Mouse (Mus musculus) kidney, adult 18-20 months (tissue): ENCODE data around the gene Cd72.
"Not testable (repeated sequence)": the region's sequence is repeated elsewhere in the genome, so short reads cannot be mapped to it uniquely, and the experiment has no call there.

Source experiments
- DNase-seq: peaks from one replicate; pipeline ENCODE4 v3.0.0; 2021

Gene Cd72

DNA sequence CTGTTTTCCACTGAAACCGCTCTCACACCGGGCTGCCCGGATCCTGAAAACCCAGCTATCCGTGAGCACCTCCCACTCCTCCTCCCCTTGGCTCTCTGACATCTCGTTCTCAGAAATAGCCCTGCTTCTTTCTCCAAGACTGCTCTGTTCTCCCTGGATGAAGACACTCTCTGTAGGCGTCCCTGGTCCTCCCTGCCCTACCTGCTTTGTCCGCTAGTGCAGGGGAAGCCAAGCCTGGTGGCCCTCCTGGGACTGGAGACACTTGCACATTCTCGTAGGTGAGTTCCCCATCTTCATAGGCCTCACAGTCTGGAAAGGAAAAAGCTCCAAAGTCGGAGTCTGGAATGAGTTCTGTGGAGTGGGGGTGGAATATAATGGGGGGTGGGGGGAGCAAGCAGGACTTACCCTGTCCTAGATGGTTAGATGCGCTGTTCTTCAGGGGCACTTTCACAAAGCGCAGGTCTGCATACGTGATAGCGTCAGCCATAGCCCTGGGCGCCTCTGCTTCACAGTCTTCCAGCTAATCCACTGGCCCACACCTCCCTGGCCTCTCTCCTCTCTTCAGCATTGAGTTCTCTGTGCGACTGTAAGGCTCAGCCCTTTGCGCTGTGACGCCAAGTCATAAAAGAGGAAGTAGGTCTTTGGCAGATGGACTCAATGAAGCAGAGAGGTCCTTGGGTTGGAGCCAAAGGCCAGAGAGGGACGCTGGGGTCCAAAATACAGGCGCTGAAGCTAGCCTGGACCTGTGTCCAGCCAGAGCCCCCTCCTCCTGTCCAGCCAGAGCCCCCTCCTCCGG, at the start of gene Cd72:
Gene Cd72 (minus strand): TSS at position 588 of the 796 bp plus-strand sequence.
- no peak for DNase-seq

DNA sequence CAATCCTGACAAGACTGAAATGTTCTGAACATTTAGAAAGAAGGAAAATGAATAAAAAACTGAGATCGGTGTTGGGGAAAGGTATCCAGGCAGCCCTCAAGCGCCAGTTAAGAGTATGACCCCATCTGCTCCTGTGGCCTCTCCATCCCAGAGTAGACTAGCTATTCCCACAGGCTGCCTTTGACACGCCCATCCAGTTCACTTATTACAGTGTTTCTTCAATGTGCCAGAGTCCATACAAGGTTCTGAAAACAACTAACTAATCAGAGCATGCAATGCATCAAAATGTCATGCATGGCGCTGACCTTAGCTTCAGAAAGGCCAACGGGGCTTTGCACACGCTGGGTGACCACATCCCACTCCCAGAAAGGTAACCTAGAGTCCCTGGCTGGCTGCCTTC, 49.1 kb upstream of the Cd72 start:
- DNase-seq, result peak; percentile 43

DNA sequence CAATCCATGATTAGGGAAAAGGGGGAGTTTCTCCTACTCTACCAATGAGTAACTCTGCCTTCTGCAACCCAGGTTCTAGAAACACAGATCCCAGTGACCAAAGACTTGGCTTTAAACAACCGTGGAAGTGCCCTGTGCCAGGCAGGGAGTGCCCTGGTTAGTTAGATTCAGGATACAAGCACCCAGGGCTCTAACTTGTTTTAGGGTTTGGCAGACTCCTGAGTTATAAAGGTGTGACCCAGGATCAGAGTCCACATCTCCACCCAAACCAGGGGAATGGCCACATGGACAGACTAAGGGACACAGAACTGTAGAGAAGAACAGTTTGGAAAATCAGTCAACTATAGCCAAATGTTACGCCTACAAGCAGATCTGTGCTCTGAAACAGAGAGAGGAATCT, 48.6 kb upstream of the Cd72 start:
- DNase-seq, result peak; percentile 56

DNA sequence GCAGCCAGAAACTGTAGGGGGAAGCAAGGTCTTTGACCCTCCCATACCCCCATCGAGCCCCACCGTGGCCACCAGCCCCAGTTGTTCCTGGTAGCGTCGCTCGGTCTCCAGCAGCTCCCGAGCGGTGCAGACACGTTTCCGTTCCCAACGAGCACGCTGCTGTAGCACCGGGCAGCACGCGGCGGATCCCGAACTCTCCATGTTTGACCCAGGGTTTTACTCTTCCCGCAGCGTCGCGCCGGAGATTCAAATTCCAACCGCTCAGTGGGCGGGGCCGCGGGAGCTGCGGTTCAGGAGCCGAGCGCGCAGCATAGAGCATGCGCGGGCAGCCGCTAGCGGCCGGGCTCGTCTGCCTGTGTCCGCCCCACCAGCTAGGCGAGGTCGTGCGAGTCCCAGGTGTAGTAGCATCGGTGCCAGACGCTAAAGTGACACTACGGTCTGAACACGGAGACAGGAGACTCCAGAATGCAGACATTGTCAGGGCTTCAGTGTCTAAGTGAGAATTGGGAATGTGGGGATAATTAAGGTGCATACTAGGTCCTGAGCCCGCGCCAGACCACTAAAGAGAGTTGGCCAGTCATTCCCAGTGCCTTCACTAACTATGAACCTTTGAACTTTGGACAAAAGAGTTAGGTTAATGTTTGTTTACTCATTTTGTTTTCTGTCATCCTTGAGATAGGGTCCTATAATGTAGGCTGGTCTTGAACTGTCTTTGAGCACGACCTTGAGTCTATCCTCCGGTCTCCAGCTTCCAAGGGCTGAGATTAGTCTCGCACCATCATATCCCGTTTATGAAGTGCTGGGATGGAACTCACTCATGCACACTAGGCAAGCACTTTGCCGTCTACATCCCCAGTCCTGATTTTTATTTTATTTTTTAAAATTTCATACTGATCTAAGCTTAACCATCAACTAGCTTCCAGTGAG, 45.2 kb upstream of the Cd72 start, which contains the start of gene Arhgef39:
Gene Arhgef39 (minus strand): TSS at position 289 of the 927 bp plus-strand sequence.
- DNase-seq, result peak; percentile 89

DNA sequence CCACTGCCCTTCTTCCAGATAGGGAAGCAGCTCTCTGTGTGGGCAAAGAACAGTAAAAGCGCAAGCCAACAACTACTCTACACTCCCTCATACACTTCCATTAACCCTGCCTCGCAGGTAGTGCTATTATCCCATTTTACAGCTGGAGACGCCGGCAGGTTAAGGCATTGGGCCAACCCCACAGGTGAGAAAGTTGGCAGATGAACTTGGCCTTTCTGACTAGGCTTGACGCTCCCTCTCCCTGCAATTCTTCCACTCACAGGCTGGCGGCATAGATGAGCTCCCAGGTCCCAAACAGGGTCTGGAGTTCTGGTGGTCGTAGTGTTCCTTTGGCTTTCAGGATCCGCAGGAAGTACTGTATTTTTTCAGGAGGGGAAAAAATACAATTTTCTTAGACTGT, 44.6 kb upstream of the Cd72 start:
- no peak for DNase-seq

DNA sequence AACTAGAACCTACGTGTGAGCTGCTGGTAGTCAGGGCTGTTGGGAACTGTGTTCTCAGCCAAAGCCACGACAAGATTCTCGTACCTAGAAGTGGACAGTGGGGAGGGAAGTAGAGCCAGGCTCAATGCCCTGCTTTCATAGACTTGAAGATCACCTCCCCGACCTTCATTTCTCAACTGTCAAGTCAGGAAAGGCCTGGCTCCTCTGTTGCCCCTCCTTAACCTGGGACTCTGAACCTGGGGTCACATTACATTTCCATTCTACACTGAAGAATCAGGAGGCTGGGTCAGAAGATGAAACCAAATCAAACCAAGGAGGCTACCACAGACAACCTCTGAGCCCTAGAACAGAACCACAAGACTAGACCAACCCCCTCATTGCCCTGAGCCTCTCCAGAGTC, 43.5 kb upstream of the Cd72 start:
- no peak for DNase-seq

DNA sequence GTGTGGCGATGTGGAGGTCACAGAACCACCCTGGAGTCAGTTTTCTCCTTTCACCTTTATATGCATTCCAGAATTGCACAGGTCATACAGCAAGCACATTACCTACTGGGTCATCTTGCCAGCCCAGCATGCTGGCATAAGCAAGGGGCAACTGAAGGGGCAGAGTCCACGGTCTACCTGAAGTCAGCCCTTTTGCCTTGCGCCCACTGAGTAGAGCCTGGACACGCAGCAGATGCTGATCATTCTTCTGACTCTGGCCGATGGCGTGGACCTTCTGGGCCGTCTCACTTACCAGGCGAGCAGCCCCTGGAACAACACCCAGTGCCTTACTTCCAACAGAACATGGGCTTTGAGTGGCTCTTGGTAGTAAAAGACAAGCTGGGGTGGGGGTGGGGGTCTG, 43.0 kb upstream of the Cd72 start:
- peak; percentile 52 for DNase-seq

DNA sequence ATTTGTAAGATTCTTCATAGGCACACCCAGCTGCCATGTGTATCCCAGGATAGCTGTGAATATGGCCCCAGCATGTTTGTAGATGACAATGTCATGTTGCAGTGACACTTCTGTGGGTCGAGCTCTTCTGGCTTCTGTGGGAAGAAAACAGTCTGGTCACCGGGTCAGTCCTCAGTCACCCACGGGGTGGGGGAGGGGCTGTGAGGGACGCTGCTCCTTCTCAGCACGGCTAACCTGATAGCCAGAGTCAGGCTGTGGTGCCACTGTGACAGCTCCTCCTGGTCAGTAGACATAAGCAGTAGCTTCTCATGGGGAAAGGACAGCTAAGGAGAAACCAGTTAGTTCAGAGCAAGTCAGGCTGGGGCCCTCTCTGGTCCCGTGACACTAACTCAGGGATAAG, 42.2 kb upstream of the Cd72 start:
- DNase-seq, result no peak

DNA sequence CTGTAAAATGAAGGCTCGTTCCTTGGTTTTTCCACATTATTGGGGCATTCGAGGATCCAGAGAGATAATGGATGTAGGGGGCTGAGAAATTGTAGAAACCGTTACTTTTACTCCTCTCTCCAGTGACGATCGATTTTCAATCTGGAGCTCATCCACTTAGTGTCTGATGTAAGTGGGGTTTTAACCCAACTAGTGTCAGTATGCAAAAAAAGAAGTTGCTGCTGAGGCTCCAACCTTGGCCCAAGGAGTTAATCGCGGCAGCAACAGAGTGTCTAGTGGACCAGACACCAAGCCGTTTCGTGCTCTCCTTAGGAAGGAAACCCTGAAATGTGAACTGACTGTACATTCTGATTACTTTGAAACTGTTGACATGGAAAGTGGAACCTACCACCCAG, 39.4 kb upstream of the Cd72 start:
- DNase-seq, result no peak

DNA sequence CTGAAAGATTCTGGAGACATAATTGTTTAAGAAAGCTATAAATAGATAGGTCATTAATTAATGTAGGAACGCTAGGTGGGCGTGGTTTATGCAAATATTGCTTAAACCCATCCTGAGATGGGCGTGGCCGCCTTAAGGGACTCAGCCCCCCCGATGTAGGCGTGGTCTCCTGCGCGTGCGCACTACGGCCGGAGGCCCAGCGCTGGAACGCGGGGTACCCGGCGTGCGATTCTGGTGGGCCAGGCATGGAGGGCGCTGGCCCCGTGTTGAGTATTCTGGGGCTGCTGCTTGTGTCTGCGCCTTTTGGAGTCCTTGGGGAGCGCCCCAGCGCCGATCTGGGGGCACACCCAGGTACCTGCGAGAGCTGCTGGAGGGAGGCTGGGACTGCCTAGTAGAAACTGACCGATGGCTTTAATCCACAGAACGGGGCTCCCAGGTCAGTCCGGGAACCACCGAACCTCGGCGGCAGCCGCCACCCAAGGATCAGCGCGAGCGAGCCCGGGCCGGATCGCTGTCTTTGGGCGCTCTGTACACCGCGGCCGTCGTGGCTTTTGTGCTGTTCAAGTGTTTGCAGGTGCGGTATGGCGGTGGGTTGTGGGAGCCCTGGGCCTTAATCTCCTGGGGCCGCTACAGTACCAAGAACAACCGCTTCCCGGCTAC, 38.9 kb upstream of the Cd72 start:
- peak; percentile 99 for DNase-seq

DNA sequence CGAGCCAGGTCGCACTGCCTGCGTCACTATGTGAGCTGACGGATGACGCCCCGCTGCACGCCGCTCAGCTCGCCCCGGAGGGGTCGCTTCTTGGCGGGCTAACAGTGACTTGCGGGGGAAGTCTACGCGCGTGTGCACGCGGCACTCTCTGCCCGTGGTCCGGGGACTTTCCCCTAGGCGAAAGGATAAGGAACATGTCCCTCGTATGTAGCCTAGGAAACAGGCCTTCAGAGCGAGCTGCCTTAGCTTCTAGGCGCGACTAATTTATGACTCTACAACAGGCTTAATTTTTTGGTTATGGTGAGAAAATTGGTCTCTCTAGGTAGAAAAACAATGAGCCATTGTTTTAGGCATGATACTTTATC, 38.4 kb upstream of the Cd72 start, which contains the start of gene Ccdc107:
Gene Ccdc107 (plus strand): TSS at position 80 of the 365 bp plus-strand sequence.
- peak; percentile 90 for DNase-seq

DNA sequence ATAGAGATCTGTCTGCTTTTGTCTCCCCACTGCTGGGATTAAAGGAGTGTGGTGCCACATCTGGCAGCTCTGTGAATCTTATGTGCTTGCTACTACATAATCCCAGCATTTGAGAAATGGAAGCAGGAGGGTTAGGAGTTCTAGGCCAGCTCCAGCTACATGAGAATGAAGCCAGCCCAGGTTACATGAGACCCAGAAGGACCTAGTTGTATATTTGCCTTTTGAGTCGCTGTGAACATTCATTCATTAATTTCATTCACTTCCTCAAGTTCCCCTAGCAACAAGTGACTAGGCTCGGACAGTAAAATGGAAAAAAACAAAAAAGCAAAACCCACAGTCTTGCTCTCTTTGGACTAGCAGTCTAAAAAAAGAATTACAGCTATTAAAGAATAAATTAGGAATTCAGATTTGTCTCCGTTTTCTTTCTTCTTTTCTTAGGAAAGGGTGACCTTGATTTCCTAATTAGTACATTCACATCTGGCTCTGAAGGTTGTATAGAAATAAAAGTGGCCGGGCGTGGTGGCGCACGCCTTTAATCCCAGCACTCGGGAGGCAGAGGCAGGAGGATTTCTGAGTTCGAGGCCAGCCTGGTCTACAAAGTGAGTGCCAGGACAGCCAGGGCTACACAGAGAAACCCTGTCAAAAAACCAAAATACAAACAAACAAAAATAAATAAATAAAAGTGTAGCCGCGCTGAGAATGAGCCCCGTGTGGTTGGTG, 37.8 kb upstream of the Cd72 start:
- DNase-seq, result no peak

DNA sequence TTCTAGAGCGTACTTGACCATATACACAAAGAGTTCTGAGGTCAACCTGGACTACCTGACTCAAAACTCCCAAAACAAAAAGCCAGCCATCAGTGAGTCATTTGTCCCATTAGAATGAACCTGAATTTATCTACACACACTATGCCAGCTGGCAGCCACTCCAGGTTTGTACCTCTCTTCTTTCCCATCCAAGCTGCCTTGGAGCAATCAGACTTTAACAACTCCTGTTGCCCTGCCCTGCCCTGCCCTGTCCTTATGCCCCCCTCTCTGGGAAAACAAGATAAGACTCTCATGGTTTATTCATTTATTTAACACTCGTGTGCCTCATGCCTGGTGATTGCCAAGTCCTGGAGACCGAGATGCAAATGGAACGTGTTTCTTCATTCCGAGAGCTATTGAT, 36.4 kb upstream of the Cd72 start:
- DNase-seq, result no peak

DNA sequence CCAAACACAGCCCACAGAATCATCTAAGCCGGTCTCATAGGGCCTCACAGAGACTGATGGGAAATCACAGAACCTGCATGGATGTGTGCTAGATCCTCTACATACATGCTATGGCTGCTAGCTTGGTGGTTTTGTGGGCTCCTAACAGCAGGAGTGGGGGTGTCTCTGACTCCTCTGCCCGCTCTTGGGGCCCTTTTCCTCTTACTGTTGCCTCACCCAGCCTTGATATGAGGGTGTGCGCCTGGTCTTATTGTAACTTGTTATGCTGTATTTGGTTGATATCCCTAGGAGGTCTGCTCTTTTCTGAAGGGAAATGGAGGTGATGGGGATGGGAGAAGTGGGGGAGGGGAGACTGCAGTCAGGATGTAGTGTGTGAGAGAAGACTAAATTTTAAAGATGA, 35.2 kb upstream of the Cd72 start:
- no peak for DNase-seq

DNA sequence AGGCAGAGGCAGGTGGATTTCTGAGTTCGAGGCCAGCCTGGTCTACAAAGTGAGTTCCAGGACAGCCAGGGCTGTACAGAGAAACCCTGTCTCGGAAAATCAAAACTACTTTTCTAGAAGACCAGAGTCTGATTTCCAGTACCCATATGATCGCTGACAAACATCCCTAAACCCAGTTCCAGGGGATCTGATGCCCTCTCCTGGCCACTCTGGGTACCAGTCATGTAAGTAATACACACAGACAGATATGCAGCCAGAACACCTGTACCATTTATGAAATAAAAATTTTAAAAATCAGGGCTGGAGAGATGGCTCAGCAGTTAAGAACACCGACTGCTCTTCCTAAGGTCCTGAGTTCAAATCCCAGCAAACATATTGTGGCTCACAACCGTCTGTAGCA, 31.2 kb upstream of the Cd72 start:
- DNase-seq, result not testable (repeated sequence)

DNA sequence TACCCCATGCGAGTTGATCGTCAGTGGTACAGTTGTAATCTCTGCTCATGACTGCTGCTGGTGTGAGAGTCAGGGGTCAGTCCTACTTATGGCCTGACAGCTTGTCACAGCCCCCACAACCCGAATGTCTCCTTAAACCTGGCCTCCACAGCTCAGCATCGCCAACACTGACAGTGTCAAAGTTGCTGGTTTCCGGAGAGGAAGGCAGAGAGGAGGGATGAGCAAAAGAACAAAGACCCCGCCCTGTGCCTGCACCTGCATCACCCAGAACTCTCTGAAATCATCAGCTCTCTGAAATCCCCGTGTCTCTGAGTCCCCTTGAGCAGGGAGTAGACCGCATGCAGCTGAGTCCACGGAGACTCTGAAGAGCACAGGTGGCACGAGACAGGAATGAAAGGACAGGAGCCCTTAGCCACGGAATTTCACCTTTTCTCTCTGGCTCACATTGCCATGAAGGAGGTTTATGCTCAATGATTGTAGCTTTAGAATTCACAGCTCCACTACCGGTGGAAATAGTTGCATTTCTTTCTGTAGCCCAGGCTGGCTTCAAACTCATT, 29.2 kb upstream of the Cd72 start, which contains the start of gene Sit1:
Gene Sit1 (minus strand): TSS at position 200 of the 557 bp plus-strand sequence.
- DNase-seq, result no peak

DNA sequence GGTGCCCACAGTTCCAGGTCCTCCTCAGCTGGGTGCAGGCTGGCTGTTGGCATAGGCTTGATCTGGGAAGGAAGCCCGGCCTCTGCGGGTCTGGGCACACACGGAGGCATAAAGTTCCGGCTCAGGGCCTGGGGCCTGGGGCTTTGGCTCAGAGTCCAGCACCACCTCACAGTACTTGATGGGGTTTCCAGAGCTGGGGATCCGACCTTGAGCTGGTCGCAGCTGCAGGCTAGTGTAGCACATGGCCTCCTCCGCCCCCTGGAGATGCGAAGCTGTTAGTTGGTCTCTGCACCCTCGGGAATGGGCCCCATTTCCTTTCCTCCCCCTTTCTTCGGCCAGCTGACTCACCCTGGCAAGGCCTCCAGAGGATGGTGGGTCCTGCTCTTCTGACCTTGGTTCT, 28.2 kb upstream of the Cd72 start:
- no peak for DNase-seq

DNA sequence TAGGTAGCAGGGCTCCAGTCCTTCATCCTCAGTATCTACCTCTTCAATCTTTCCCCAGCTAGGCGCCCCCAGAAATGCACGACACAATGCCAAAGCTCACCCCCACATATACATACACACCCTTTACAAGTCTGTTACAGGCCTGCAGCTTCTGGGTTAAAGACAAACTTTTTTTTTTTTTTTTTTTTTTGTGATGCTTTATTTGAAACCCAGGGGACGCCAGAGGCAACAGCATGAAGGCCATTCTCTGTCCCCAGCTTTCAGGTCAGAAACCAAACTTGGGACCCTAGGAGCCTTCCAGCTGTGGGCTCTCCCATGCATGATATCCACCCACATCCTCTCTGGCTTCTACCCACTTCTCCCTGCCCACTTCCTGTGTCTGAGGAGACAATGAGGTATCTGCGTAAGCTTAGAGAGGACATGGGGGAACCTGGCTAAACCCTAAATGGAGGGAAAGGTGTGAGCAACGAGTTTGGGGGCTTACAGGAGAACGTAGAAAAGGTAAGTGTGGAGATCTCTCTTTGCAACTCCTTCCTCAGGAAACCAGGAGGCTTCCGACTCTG, 27.5 kb upstream of the Cd72 start:
- no peak for DNase-seq

DNA sequence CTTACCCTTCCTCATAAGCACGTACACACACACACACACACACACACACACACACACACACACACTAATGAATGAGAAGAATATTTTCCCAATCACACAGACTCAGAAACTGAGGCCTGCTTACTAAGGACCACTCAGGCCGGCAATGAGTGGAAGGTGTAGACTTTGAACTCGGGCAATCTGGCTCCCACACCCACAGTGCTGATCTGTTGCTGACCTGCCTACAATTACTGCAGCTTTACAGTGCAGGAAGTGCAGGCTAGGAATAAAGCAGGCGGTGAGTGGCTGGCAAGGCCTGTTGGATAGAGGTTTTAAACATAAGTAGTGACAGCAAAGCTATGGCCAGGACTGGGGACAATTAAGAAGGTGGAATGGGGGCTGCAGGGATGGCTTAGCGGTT, 26.6 kb upstream of the Cd72 start:
- no peak for DNase-seq

DNA sequence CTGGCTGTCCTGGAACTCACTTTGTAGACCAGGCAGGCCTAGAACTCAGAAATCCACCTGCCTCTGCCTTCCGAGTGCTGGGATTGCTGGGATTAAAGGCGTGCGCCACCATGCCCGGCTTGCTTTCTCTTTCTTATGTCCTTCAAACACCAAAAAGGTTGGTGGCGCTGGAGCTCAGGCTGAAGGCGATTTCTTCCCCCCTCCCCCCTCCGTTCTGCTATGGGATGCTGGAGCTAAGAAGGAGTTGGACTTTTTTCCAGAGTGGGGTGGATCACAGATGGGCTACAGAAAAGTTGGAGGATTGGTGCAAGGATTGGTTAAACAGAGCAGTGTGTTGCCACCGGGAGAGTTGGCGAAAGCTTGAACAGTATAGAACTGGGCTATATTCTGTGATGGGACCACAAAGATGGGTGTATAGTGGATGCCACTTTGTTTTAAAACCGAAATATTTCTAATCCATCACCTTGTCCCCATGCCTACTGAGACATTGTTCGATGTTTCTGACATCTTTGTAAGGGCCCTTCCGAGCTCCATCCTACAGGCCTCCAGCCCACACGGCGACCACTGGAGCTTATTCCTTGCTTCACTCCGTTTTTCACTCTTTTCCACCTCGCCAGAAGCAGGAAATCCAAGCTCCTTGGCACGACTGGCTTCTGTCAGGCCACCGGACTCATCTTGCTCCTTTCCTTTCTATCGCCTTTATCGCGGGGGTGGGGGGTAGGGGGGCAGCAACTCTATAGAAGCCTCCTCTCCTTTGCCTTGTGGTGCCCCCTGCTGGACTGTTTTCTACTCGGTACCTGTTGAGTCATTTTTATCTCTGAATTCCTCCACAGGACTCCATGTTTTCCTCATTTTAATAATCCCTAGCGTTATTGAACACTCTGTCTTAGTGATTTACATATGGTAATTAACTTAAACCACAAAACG, 24.7 kb upstream of the Cd72 start:
- DNase-seq, result peak; percentile 63

DNA sequence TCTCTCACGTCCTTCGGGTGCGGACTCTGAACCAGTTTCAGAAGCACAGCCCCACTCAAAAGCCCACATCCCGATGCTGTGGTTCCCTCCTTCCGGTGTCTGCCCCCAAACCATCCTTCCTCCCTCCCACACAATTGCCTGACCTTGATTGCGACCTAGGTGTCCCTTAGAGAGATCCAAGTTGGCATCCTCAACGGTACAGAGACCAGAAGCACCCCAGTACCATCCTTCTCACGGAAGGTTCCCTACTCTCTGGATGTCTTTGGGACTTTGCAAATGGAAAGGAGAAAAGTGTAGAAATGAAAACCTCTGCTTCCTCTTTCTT, 24.1 kb upstream of the Cd72 start:
- DNase-seq, result no peak
